Mouse (Mus musculus) midbrain, embryonic 13.5 days (tissue): ENCODE measurements around the gene Fam53a. TPM values are rescaled to one million over a fixed set of nuclear protein-coding genes. Genes with fewer than 3 reads are reported as not detected.

ENCODE experiments used
- ATAC-seq: fragments of 200-750 bp; cut with Nextera tagmentation; 2 replicates; pipeline ENCODE4 v1.8.0; 2017; ENCODE audit warnings: mild to moderate bottlenecking, moderate TSS enrichment, moderate library complexity
- H3K27ac ChIP-seq: fragments of 300-500 bp; sonication (generic); 2 replicates; pipeline ENCODE4 v1.5.1; 2015; ENCODE audit warnings: inconsistent platforms, mild to moderate bottlenecking, moderate library complexity
- H3K27me3 ChIP-seq: fragments of 300-500 bp; sonication (generic); 2 replicates; pipeline ENCODE4 v1.6.1; 2015; ENCODE audit warnings: mild to moderate bottlenecking, inconsistent platforms
- H3K36me3 ChIP-seq: fragments of 300-500 bp; sonication (generic); 2 replicates; pipeline ENCODE4 v1.6.1; 2015; ENCODE audit warnings: mild to moderate bottlenecking, inconsistent platforms
- H3K4me1 ChIP-seq: fragments of 300-500 bp; sonication (generic); replicated peaks from 2 replicates; pipeline ENCODE4 v1.6.1; 2015; ENCODE audit warnings: inconsistent platforms
- H3K4me2 ChIP-seq: fragments of 300-500 bp; sonication (generic); replicated peaks from 2 replicates; pipeline ENCODE4 v1.6.1; 2015; ENCODE audit warnings: moderate library complexity, mild to moderate bottlenecking, inconsistent platforms
- H3K4me3 ChIP-seq: fragments of 300-500 bp; sonication (generic); replicated peaks from 2 replicates; pipeline ENCODE4 v1.5.1; 2015; ENCODE audit warnings: mild to moderate bottlenecking, inconsistent platforms
- H3K9ac ChIP-seq: fragments of 300-500 bp; sonication (generic); replicated peaks from 2 replicates; pipeline ENCODE4 v1.6.1; 2015; ENCODE audit warnings: mild to moderate bottlenecking, inconsistent platforms
- H3K9me3 ChIP-seq: fragments of 300-500 bp; sonication (generic); 2 replicates; pipeline ENCODE4 v1.6.1; 2016; ENCODE audit warnings: mild to moderate bottlenecking, inconsistent platforms
- WGBS: fragments of 180-500 bp; shearing (Covaris S2); methylation state at CpG from one replicate; pipeline ENCODE4 v1.1.7; 2015; 5-methylcytosine and 5-hydroxymethylcytosine counted together
- polyA plus RNA-seq: library from polyadenylated mRNA; unstranded; fragments of >200 nt; fragmentation: Nextera tagmentation; extraction: Ambion mirVana; gene quantifications from 2 replicates; pipeline ENCODE4 v1.2.1, GENCODE M21; 2015

Gene Fam53a
- polyA plus RNA-seq, 1 experiment from 2014 or later = 41.3 TPM

DNA sequence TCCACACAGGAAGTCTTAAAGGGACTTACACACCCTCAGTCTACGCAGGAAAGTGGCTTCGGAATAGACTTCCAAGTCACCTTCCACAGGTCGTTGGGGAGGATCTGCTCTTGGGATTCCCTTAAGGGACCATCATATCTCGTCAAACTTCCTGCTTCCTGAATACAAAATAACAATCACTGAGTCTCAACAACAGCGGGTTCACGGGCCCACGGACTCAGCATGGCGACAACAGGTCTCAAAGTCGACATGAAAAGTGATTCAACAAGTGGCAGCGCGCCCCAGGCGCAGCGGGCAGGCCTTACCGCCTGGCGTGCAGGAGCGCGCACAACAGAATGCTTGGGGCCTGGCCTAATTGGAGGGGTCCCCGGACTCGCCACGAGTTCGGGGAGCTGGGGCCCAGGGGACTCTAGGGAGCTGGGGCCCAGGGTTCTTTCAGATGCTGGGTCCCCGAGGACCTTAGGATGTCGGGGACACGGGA, 575 bp downstream of the Fam53a start:
- peak overlapping the region; percentile 88 for H3K27ac ChIP-seq
- no peaks in the 10 kb centered on the region for H3K27me3 ChIP-seq
- no peak for ATAC-seq
- peak overlapping the region; percentile 96 for H3K4me2 ChIP-seq
- WGBS = under 1% methylated on average over 24 of the region's 24 CpGs
- H3K9me3 ChIP-seq = no peaks in the 10 kb centered on the region
- peaks cover 23% of the 10 kb centered on the region for H3K4me1 ChIP-seq
- H3K36me3 ChIP-seq = no peaks in the 10 kb centered on the region
- peak overlapping the region; percentile 84 for H3K9ac ChIP-seq
- peak overlapping the region; percentile 85 for H3K4me3 ChIP-seq

DNA sequence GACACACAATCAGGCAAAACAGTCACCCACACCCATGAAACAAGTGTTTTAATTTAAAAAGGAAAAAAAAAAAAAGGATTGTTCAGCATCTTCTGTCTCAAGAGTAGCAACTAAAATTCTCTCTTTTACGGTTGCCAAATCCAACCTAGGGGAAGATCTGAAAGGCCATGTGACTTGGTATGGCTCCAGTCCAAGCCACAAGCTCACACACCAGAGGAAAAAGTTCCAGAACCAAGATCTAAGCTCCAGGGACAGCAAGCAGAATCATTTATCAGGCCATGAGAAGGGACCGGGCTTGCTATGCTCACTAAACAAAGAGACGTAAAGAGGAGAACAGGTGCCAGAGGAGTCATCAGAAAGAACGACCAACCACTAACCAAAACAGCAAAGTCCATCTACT, 1.5 kb downstream of the Fam53a start:
- Histone ChIP-seq H3K4me3 (peak overlapping the region; percentile 85), H3K4me2 (peak overlapping the region; percentile 96)
- 50% methylated on average over 4 of the region's 4 CpGs for WGBS

DNA sequence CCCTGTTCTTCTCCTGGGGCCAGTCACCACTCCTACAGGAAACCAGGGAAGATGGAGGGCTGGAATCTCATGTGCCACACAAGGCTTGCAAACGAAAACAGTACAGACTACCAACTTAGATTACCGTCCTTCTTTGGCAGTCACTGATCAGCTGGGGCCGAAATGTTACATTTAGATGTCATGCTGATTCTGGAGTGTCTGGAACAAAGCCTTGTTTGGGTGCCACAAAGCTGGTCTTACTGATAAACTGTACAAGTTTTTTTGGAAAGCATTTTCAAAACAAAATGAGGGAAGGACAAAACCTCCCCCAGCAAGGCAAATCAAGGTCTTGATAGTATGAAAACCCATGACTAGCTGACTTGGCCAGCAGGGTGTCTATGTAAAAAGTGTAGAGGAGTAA, 5.7 kb downstream of the Fam53a start:
- ATAC-seq = no peak
- H3K4me1 ChIP-seq = peaks cover 12% of the 10 kb centered on the region
- no peak overlapping the region for H3K4me2 ChIP-seq
- WGBS = 87% methylated on average over 3 of the region's 3 CpGs
- H3K36me3 ChIP-seq = no peaks in the 10 kb centered on the region
- H3K9ac ChIP-seq = no peak overlapping the region
- no peaks in the 10 kb centered on the region for H3K27me3 ChIP-seq
- H3K9me3 ChIP-seq = no peaks in the 10 kb centered on the region
- H3K27ac ChIP-seq = no peak overlapping the region
- H3K4me3 ChIP-seq = no peak overlapping the region

More for the DNA sequence above, 1.5 kb downstream of the Fam53a start:
- Histone ChIP-seq H3K9ac (no peak overlapping the region), H3K4me1 (peaks cover 23% of the 10 kb centered on the region), H3K36me3 (no peaks in the 10 kb centered on the region), H3K9me3 (no peaks in the 10 kb centered on the region), H3K27me3 (no peaks in the 10 kb centered on the region), H3K27ac (no peak overlapping the region)
- no peak for ATAC-seq

DNA sequence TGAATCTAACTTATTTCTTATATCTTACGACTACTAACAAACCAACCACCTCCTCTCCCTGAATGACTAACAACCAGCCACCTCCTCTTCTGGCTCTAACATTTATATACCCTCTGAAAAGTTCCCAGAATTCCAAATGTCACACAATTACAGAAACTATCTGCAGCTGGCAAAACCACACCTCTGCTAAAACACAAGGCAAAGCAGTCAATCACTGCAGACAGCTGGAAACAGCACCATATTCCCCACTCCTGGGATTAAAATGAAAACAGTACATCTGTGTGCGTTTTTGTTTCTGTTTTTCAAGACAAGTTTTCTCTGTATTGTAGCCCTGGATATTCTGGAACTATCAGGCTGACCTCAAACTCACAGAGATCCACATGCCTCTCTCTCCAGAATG, 6.8 kb downstream of the Fam53a start:
- Histone ChIP-seq H3K27ac (no peak overlapping the region), H3K27me3 (no peaks in the 10 kb centered on the region), H3K9me3 (no peaks in the 10 kb centered on the region), H3K4me2 (no peak overlapping the region), H3K36me3 (no peaks in the 10 kb centered on the region), H3K4me3 (no peak overlapping the region), H3K9ac (no peak overlapping the region), H3K4me1 (peaks cover under 1% of the 10 kb centered on the region)
- no peak for ATAC-seq
- 88% methylated on average over 2 of the region's 2 CpGs for WGBS

DNA sequence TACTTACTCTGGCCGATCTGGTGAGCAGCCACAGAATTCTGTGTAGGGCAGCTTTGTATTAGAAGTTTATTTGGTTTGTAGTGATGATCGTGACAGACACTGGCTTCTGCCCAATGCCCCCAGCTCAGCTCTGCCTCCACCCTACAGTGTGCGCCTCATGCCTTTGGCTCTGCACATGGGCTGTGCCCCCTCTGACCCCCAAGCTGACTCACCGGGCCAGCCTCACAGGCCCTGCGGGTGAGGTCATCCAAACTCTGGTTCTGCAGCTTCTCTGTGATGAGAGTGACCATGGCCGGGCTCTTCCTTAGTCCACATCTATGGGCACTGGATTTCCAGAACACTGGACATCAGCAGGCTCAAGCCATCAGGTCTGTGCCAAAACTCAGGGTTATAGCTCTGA, 15.0 kb downstream of the Fam53a start:
- no peaks in the 10 kb centered on the region for H3K9me3 ChIP-seq
- no peak overlapping the region for H3K9ac ChIP-seq
- ATAC-seq = no peak
- 93% methylated on average over 6 of the region's 6 CpGs for WGBS
- H3K36me3 ChIP-seq = peaks cover 25% of the 10 kb centered on the region
- no peak overlapping the region for H3K27ac ChIP-seq
- no peaks in the 10 kb centered on the region for H3K27me3 ChIP-seq
- H3K4me2 ChIP-seq = no peak overlapping the region
- no peak overlapping the region for H3K4me3 ChIP-seq
- H3K4me1 ChIP-seq = no peaks in the 10 kb centered on the region

DNA sequence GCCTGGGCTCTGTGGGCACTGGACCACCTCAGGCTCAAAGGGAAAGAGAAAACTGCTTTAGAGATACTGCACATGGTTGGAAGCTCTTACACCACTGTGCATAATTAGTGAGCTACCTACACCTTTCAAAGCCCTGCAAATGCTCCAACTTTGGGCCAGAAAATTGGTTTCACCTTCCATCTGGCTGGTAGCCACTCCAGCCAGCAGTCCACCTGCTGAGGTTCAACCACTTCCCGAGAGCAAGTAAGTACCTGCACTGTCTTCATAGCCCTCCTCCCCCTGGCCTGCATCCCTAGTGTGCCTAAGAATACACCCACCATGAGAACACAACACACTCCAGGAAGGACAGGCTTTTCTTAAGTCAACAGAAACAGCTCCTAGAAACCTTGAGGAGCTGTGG, 17.6 kb downstream of the Fam53a start:
- ATAC-seq = no peak
- Histone ChIP-seq H3K27ac (no peak overlapping the region), H3K4me3 (no peak overlapping the region), H3K27me3 (no peaks in the 10 kb centered on the region), H3K36me3 (peaks cover 48% of the 10 kb centered on the region), H3K4me1 (no peaks in the 10 kb centered on the region), H3K9ac (no peak overlapping the region), H3K4me2 (no peak overlapping the region), H3K9me3 (no peaks in the 10 kb centered on the region)
- WGBS = 94% methylated on average over 1 of the region's 1 CpGs

DNA sequence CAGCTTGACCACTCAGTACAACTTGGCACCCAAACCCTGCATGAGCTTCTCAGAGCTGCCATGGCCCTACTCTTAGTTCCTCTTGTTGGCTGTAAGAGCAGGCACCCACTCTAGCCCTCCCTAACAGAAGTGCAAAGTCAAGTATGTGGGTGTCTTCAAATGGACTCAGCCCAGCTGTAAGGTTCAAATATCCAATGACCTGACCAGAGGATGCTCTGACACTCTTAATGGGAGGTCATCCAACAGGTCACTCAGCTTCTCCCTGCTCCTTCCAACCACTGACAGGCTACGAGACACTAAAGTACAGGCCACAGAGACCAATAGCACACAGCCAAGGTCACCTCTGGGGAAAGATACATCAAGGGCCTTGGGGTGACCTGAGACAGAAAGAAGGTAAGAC, 20.2 kb downstream of the Fam53a start:
- 94% methylated on average over 1 of the region's 1 CpGs for WGBS

DNA sequence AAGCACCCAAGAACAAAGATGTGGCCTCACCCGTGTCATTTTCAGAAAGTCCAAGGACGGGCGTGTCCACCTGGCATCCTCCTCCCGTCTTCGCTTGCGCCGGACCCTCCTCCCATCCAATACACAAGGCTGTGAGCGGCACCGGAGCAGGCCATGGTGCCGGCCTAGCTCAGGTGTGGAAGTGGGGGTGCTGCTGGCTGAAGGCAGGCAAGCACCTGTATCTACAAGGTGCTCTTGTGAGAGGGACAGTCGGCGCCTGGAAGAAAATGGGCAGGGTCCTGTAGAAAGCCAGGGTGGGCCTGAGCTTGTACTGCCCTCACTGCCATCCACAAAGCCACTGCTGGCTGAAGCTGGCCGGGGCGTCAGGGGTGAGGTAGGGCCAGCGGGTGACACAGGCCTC, 22.0 kb downstream of the Fam53a start:
- Histone ChIP-seq H3K9me3 (no peaks in the 10 kb centered on the region), H3K4me2 (no peak overlapping the region), H3K9ac (no peak overlapping the region), H3K36me3 (peaks cover 56% of the 10 kb centered on the region), H3K4me3 (no peak overlapping the region), H3K27ac (no peak overlapping the region), H3K27me3 (no peaks in the 10 kb centered on the region), H3K4me1 (no peaks in the 10 kb centered on the region)
- WGBS = 97% methylated on average over 15 of the region's 15 CpGs
- no peak for ATAC-seq

More for the DNA sequence above, 20.2 kb downstream of the Fam53a start:
- Histone ChIP-seq H3K36me3 (peaks cover 64% of the 10 kb centered on the region), H3K4me3 (no peak overlapping the region), H3K27ac (no peak overlapping the region), H3K9me3 (no peaks in the 10 kb centered on the region), H3K27me3 (no peaks in the 10 kb centered on the region), H3K4me2 (no peak overlapping the region), H3K9ac (no peak overlapping the region), H3K4me1 (no peaks in the 10 kb centered on the region)
- ATAC-seq = no peak

DNA sequence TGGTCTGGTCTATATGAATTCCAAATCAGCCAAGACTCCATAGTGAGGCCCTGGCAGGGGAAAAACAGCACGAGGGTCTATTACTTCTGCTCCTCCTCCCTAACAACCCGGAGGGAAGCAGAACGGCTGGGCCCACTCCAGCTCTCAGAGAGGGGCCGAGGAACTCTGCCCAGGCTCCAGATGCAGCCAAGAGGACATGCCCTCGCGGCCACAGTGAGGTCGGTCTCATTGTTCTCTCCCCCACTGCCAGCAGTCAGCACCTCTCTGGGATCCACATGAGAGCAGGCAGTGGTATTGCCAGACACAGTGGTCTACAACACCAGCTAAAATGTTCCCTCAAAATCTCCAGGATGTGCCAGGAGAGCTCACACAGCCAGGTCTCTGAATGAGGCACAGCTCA, 22.8 kb downstream of the Fam53a start:
- no peaks in the 10 kb centered on the region for H3K9me3 ChIP-seq
- H3K4me3 ChIP-seq = no peak overlapping the region
- WGBS = 86% methylated on average over 7 of the region's 7 CpGs
- H3K27me3 ChIP-seq = no peaks in the 10 kb centered on the region
- no peak overlapping the region for H3K9ac ChIP-seq
- no peaks in the 10 kb centered on the region for H3K4me1 ChIP-seq
- H3K27ac ChIP-seq = no peak overlapping the region
- no peak overlapping the region for H3K4me2 ChIP-seq
- ATAC-seq = no peak
- peaks cover 50% of the 10 kb centered on the region for H3K36me3 ChIP-seq

DNA sequence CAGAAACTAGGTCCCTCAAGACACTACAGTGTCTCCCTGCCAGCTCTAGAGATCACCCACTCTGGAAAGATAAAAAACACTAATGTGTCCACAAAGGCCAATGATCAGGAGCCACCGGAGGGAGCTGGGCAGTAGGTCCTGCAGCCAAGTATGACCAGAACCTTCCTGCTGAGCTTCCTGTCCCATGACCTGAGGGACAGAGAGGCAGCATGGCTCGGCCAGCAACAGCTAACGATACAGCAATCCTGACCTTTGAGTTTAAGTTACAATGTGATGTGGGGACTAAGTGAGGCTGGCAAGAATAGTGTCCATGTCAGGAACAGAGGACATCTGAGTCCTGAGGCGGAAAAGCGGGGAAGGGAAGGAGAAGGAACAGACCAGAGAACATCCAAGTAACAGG, 24.1 kb downstream of the Fam53a start:
- Histone ChIP-seq H3K27ac (no peak overlapping the region), H3K4me3 (no peak overlapping the region), H3K9me3 (no peaks in the 10 kb centered on the region), H3K9ac (no peak overlapping the region), H3K4me1 (no peaks in the 10 kb centered on the region), H3K4me2 (no peak overlapping the region), H3K27me3 (no peaks in the 10 kb centered on the region), H3K36me3 (peaks cover 60% of the 10 kb centered on the region)
- WGBS = 90% methylated on average over 5 of the region's 5 CpGs
- ATAC-seq = no peak

DNA sequence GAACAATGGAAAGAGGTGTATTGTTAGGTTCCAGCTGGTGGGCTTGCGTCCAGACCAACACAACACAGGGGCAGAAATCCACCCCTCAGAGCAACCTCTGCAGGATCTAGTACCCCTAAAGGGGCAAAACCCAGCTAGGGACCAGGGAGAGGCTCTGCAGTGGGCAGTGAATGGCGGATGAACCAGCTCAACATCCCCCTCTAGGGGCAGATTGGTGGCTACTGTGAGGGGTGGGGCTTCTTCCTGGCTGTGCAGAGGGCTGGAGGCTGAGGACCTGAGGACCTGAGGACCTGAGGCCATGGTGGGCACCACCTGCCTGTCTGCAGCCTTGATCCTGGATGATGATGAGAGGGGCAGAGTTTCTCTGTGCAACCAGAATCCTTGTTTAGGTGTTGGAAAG, 35.8 kb downstream of the Fam53a start:
- ATAC-seq = no peak
- Histone ChIP-seq H3K27ac (no peak overlapping the region), H3K9ac (no peak overlapping the region), H3K36me3 (no peaks in the 10 kb centered on the region), H3K27me3 (no peaks in the 10 kb centered on the region), H3K9me3 (no peaks in the 10 kb centered on the region), H3K4me3 (no peak overlapping the region), H3K4me2 (no peak overlapping the region), H3K4me1 (no peaks in the 10 kb centered on the region)
- 35% methylated on average over 2 of the region's 2 CpGs for WGBS

DNA sequence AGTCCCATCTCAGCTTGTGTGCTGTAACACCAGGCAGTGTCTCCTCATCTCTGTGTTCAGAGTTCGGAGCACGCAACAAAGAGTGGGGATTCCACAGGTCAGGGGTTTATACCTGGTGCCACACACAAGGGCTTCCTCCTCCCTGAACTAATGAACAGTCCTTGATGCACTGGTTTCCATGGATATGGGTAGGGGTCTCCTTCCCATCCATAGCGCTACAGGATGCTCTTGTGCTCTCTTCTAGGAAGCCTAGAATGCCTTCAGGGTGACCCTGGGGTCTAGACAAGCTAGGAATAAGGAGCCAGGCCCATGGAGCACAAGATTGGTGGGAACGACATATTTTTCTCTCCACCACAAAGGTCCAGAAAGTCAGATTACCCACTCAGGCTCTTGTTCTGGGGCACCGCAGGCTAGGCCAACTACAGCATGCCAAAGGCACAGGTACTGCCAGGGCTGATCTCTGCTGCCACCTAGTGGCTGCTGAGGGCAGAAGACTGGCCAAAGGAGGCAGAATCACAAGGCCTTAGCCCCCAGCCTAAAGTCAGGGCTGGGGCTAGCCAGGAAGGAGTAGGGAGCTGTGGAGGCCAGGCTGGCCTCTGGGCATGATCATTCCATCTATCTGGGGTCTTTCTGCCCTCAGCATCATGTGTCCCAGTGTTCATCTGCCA, 40.1 kb downstream of the Fam53a start:
- 67% methylated on average over 5 of the region's 5 CpGs for WGBS
- H3K4me2 ChIP-seq = no peak overlapping the region
- H3K4me3 ChIP-seq = no peak overlapping the region
- ATAC-seq = peak; percentile 85
- H3K9me3 ChIP-seq = no peaks in the 10 kb centered on the region
- no peaks in the 10 kb centered on the region for H3K4me1 ChIP-seq
- H3K27me3 ChIP-seq = 0 out of 2 replicates have a peak, but pooled peaks cover 2% of the 10 kb centered on the region
- no peaks in the 10 kb centered on the region for H3K36me3 ChIP-seq
- no peak overlapping the region; the same call in 1 of the 2 replicates for H3K9ac ChIP-seq
- H3K27ac ChIP-seq = no peak overlapping the region

DNA sequence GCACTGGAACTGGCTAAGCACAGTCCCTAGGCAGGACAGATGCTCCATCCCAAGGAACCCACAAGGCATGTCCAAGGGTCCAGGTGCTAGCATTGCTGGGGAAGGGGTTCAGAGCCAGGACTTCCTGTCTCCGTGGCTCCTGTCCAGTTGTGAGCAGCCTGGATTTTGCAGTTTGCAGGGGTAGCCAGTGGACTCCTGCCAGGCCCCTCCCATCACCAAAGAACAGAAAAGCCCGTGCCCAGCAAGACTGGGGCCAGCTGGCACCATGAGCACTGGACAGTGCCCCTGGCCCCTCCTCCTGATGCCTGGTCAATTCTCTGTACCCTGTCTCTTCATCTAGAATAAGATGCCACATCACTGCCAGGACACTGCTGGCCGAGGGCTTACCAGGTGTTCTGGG, 41.4 kb downstream of the Fam53a start:
- H3K27me3 ChIP-seq = 0 out of 2 replicates have a peak, but pooled peaks cover 2% of the 10 kb centered on the region
- H3K9me3 ChIP-seq = no peaks in the 10 kb centered on the region
- no peaks in the 10 kb centered on the region for H3K4me1 ChIP-seq
- H3K9ac ChIP-seq = no peak overlapping the region
- no peaks in the 10 kb centered on the region for H3K36me3 ChIP-seq
- 85% methylated on average over 3 of the region's 3 CpGs for WGBS
- no peak overlapping the region for H3K4me3 ChIP-seq
- H3K4me2 ChIP-seq = no peak overlapping the region
- no peak for ATAC-seq
- H3K27ac ChIP-seq = no peak overlapping the region
